Mouse (Mus musculus) hindbrain, embryonic 14.5 days (tissue): ENCODE results near the gene Tcf23. TPM values are rescaled to one million over a fixed set of nuclear protein-coding genes. Genes with fewer than 3 reads are reported as not detected.

Experiments used
- ATAC-seq: fragments of 200-750 bp; cut with Nextera tagmentation; 2 replicates; pipeline ENCODE4 v1.8.0; 2017; ENCODE audit warnings: moderate number of reproducible peaks, mild to moderate bottlenecking, moderate TSS enrichment, moderate library complexity; ENCODE audit not compliant: low FRiP score
- DNase-seq: peaks from one replicate; pipeline ENCODE4 v3.0.0-alpha.2; 2015; ENCODE audit warnings: low spot score
- H3K27ac ChIP-seq: fragments of 300-500 bp; sonication (generic); 2 replicates; pipeline ENCODE4 v1.5.1; 2014; ENCODE audit warnings: mild to moderate bottlenecking, moderate library complexity
- H3K27me3 ChIP-seq: fragments of 300-500 bp; sonication (generic); 2 replicates; pipeline ENCODE4 v1.6.1; 2014; ENCODE audit warnings: mild to moderate bottlenecking, low read length, mixed read lengths; ENCODE audit not compliant: control insufficient read depth, insufficient read depth
- H3K36me3 ChIP-seq: fragments of 300-500 bp; sonication (generic); replicated peaks from 2 replicates; pipeline ENCODE4 v1.6.1; 2014; ENCODE audit not compliant: control insufficient read depth, insufficient read depth
- H3K4me1 ChIP-seq: fragments of 300-500 bp; sonication (generic); replicated peaks from 2 replicates; pipeline ENCODE4 v1.6.1; 2014; ENCODE audit warnings: antibody characterized with exemption, low read length, mixed read lengths; ENCODE audit not compliant: control insufficient read depth, insufficient read depth
- H3K4me2 ChIP-seq: fragments of 300-500 bp; sonication (generic); replicated peaks from 2 replicates; pipeline ENCODE4 v1.6.1; 2014; ENCODE audit warnings: mild to moderate bottlenecking, moderate library complexity
- H3K4me3 ChIP-seq: fragments of 300-500 bp; sonication (generic); replicated peaks from 2 replicates; pipeline ENCODE4 v1.5.1; 2014; ENCODE audit warnings: mild to moderate bottlenecking, low read length
- H3K9ac ChIP-seq: fragments of 300-500 bp; sonication (generic); 2 replicates; pipeline ENCODE4 v1.6.1; 2014
- H3K9me3 ChIP-seq: fragments of 300-500 bp; sonication (generic); 2 replicates; pipeline ENCODE4 v1.6.1; 2016; ENCODE audit warnings: low read length; ENCODE audit not compliant: control insufficient read depth
- WGBS: fragments of 180-500 bp; shearing (Covaris S2); extraction: QIAGEN DNeasy Blood & Tissue Kit; methylation state at CpG from one replicate; pipeline ENCODE4 v1.1.7; 2014; 5-methylcytosine and 5-hydroxymethylcytosine counted together
- polyA plus RNA-seq: library from polyadenylated mRNA; unstranded; fragments of >200 nt; fragmentation: Nextera tagmentation; extraction: Ambion mirVana; gene quantifications from 2 replicates; pipeline ENCODE4 v1.2.1, GENCODE M21; 2014

Tcf23 gene
- polyA plus RNA-seq, 1 experiment from 2014 or later, result 0.04 TPM

DNA sequence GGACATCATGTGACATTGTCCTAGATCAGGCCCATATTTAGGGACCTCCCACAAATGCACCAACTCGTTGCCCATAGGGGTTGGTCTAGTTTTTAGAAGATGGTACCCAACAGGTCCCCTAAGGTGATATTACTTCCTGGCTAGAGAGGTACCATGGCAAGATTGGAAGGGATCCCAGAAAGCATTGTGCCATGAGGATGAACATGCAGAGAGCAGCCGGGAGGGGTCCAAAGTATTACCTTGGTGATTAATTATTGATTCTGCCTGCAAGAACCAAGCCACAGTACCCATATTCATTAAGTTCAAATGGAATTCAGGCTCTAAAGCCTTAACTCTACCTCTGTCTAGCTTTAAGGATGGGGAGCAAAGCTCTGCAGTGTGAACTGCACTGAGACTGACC is 42.4 kb upstream of the Tcf23 start:
- Histone ChIP-seq H3K4me1 (peaks cover 12% of the 10 kb centered on the region), H3K27me3 (no peaks in the 10 kb centered on the region), H3K36me3 (no peaks in the 10 kb centered on the region), H3K4me2 (no peak overlapping the region), H3K9me3 (no peaks in the 10 kb centered on the region), H3K27ac (no peak overlapping the region), H3K4me3 (no peak overlapping the region), H3K9ac (no peak overlapping the region)
- DNase-seq (no peak), ATAC-seq (no peak)
- 90% methylated on average over 2 of the region's 2 CpGs for WGBS

DNA sequence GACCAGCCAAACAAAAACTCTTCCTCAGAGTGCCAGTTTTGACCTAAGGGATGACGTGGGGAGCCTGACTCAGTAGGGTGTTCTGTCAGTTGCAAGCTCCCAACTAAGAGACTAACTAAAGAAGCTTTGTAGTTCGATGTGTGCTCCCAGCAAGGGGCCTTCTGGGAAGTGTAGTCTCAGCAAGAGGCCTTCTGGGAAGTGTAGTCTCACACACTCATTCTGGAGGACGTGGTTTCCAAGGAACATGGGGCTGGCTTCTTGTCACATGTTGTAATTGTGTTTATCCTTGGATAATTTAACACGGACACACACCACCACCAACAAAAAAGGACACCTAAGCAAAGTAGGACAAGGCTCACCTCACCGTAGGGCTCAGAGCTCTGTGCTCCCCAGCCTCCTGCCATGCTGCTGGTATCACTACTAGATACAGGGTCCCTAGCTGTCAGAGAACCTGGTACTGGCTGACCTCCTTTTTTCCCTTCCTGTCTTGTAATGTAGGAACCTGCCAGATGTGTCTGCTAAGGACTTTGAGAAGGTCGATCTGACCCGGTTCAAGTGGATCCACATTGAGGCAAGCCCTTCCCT is 40.4 kb upstream of the Tcf23 start:
- WGBS, result 41% methylated on average over 7 of the region's 7 CpGs

DNA sequence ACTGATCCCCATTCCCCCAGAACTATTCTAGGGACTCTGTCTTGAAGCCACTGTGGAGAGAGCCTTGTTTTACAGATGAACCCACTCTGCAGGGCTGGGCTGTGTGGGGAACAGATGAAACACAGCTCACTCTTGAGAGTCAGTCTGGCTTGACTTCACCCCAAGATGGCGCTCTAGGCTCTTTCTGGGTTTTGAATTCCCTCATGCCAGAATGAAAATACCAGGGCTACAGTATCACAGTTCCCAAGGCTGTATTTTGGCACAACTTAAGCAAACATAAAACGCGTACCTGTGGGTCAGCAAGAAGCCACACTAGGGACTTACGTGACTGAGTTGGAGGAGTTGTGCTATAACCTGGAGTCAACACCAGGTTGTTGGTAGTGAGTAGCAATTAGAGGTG is 38.3 kb upstream of the Tcf23 start:
- H3K27me3 ChIP-seq, result no peaks in the 10 kb centered on the region
- 41% methylated on average over 4 of the region's 4 CpGs for WGBS
- H3K4me1 ChIP-seq, result no peaks in the 10 kb centered on the region
- DNase-seq (peak; percentile 83), ATAC-seq (peak; percentile 41; the same call in 1 of the 2 replicates)
- H3K9me3 ChIP-seq, result no peaks in the 10 kb centered on the region
- no peak overlapping the region for H3K4me3 ChIP-seq
- H3K4me2 ChIP-seq, result no peak overlapping the region
- H3K9ac ChIP-seq, result no peak overlapping the region
- H3K27ac ChIP-seq, result no peak overlapping the region
- no peaks in the 10 kb centered on the region; the same call in 1 of the 2 replicates for H3K36me3 ChIP-seq

More for the DNA sequence above, 40.4 kb upstream of the Tcf23 start:
- Histone ChIP-seq H3K27ac (no peak overlapping the region), H3K4me2 (peak overlapping the region; percentile 32), H3K4me3 (no peak overlapping the region), H3K9ac (no peak overlapping the region), H3K9me3 (no peaks in the 10 kb centered on the region), H3K36me3 (no peaks in the 10 kb centered on the region), H3K27me3 (no peaks in the 10 kb centered on the region), H3K4me1 (no peaks in the 10 kb centered on the region)
- ATAC-seq (peak; percentile 59), DNase-seq (peak; percentile 72)

DNA sequence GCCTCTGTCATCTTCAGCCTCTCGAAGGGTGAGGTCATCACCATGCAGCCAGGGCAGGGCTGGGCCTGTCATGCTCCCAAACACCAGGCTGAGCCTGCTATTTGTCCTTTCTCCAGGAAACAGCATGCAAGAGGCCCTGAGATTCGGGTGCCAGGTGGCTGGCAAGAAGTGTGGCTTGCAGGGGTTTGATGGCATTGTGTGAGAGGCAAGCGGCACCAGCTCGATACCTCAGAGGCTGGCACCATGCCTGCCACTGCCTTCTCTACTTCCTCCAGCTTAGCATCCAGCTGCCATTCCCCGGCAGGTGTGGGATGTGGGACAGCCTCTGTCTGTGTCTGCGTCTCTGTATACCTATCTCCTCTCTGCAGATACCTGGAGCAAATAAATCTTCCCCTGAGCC is 37.6 kb upstream of the Tcf23 start:
- H3K4me2 ChIP-seq, result no peak overlapping the region
- H3K4me3 ChIP-seq, result no peak overlapping the region
- no peak overlapping the region for H3K9ac ChIP-seq
- H3K9me3 ChIP-seq, result no peaks in the 10 kb centered on the region
- no peak overlapping the region for H3K27ac ChIP-seq
- WGBS, result 76% methylated on average over 6 of the region's 6 CpGs
- no peak for DNase-seq
- H3K27me3 ChIP-seq, result no peaks in the 10 kb centered on the region
- H3K36me3 ChIP-seq, result no peaks in the 10 kb centered on the region; the same call in 1 of the 2 replicates
- no peaks in the 10 kb centered on the region for H3K4me1 ChIP-seq
- ATAC-seq, result no peak

DNA sequence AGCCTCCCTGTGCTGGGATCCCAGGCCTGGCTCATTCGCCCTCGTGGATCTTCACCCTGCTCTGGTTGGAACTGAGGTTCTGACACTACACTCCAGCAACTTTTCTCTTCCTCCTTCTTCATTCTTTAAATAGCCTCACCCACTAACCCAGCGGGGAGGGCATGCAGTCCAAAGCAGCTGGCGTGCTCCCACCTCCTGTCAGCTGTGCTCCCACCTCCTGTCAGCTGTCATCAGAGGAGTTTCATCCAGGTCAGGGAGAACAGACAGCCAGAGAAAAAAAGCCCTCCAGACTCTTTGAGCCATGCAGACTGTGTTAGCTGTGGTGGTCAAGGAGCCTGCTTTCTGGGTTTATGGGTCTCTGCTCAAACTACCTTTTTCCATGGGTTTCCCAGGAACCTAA is 37.1 kb upstream of the Tcf23 start:
- Histone ChIP-seq H3K36me3 (no peaks in the 10 kb centered on the region; the same call in 1 of the 2 replicates), H3K4me1 (no peaks in the 10 kb centered on the region), H3K4me3 (no peak overlapping the region), H3K27me3 (no peaks in the 10 kb centered on the region), H3K9me3 (no peaks in the 10 kb centered on the region), H3K4me2 (no peak overlapping the region), H3K27ac (no peak overlapping the region), H3K9ac (no peak overlapping the region)
- ATAC-seq (no peak), DNase-seq (no peak)
- WGBS, result 82% methylated on average over 4 of the region's 4 CpGs

DNA sequence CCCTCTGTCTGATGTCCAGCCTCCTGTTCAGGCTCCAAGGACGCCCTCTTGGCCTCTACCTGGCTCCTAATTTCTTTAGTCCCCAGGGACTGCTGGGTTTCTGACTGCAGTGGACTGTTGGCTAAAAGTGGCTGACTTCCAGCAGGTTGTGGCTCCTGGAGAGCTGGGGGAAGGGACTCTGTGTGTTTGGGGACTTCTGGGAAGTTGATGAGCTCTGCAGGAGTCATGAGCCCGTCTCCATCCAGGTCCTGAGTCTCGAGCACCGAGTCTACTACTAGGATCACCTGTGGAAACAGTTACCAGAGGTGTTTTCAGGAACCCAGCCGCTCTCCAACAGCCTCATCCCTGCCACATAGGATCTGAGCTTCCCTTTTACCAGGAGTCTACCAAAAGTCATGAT is 34.8 kb upstream of the Tcf23 start:
- no peak overlapping the region for H3K4me3 ChIP-seq
- ATAC-seq (no peak), DNase-seq (no peak)
- no peak overlapping the region for H3K9ac ChIP-seq
- H3K4me1 ChIP-seq, result no peaks in the 10 kb centered on the region
- 62% methylated on average over 5 of the region's 5 CpGs for WGBS
- H3K27me3 ChIP-seq, result no peaks in the 10 kb centered on the region
- H3K4me2 ChIP-seq, result no peak overlapping the region
- H3K36me3 ChIP-seq, result no peaks in the 10 kb centered on the region; the same call in 1 of the 2 replicates
- no peak overlapping the region for H3K27ac ChIP-seq
- no peaks in the 10 kb centered on the region for H3K9me3 ChIP-seq

DNA sequence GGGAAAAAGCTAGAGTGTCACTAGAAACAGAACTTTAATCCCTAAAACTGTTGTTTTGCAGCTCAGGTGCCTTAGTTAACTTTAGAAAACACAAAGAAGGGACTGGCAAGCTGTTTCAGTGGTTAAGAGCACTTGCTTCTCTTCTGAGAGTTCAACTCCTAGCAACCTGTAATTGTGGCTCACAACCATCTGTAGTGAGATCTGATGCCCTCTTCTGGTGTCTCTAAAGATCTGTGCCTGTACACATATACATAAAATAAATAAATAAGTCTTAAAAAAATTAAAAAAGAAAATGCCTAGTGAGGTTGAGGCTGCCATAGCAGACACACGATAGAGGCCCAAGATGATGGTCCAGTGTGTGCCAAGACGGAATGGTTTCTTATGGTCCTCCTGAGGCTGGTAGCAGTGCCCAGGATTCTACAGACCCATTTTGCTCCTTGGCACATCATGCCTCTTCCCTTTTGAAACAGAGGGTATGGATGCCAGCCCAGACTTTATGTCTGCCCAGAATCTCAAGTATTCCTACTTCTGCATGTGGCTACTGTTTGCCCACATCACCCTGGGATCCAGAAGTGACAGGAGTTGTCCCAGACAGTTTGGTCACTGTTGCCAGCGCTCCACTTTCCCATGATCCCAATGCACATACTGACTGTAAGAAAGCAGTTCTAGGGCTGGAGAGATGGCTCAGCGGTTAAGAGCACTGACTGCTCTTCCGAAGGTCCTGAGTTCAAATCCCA is 33.6 kb upstream of the Tcf23 start:
- Histone ChIP-seq H3K27me3 (no peaks in the 10 kb centered on the region), H3K27ac (no peak overlapping the region), H3K4me1 (no peaks in the 10 kb centered on the region), H3K9ac (no peak overlapping the region), H3K36me3 (no peaks in the 10 kb centered on the region; the same call in 1 of the 2 replicates), H3K9me3 (no peaks in the 10 kb centered on the region), H3K4me3 (no peak overlapping the region), H3K4me2 (no peak overlapping the region)
- no peak for ATAC-seq
- WGBS, result 89% methylated on average over 5 of the region's 5 CpGs
- no peak for DNase-seq

DNA sequence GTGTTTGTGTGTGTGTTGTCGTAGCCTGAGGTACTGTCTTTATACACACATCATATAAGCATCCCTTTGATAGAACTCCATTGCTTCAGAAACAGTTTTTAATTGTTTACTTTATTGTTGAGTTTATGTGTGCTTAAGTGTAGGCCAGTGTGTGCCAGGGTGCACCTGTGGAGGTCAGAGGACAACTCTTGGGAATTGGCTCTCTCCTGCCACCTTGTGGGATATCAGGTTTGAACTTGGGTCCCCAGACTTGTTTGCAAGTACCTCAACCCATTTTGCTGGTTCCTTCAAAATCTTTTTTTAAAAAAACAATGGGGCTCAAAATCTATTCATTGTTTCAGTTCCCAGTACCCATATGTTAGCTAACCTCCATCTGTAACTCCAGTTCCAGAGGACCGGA is 25.5 kb upstream of the Tcf23 start:
- DNase-seq (no peak), ATAC-seq (no peak)
- Histone ChIP-seq H3K27ac (no peak overlapping the region), H3K9me3 (no peaks in the 10 kb centered on the region), H3K4me2 (no peak overlapping the region), H3K4me1 (peaks cover 5% of the 10 kb centered on the region; the same call in 1 of the 2 replicates), H3K27me3 (no peaks in the 10 kb centered on the region), H3K4me3 (no peak overlapping the region), H3K36me3 (no peaks in the 10 kb centered on the region), H3K9ac (no peak overlapping the region)
- 96% methylated on average over 2 of the region's 2 CpGs for WGBS

DNA sequence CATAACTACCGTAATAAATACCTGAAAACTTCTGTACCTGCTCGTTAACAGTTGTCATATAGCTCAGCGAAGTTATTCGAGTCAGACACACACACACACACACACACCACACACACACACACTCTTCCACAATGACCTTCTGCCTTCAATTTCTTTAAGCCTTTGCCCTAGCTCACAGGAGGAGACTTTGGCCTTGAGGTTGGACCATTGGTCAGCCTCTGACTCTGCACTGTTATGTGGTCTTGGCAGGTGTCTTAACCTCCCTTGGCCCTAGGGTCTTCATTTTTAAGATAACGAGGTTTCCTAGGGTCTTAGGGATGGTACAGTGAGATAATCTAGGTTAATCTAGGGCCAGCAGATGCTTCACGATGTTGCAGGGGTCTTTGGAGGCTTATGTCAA is 24.1 kb upstream of the Tcf23 start:
- Histone ChIP-seq H3K4me1 (peaks cover 5% of the 10 kb centered on the region; the same call in 1 of the 2 replicates), H3K27ac (no peak overlapping the region), H3K9ac (no peak overlapping the region), H3K4me3 (peak overlapping the region; percentile 53), H3K4me2 (peak overlapping the region; percentile 76), H3K9me3 (no peaks in the 10 kb centered on the region), H3K36me3 (no peaks in the 10 kb centered on the region), H3K27me3 (no peaks in the 10 kb centered on the region)
- 88% methylated on average over 6 of the region's 6 CpGs for WGBS
- ATAC-seq (no peak), DNase-seq (no peak)
